Mouse (Mus musculus): ENCODE data around the gene Tbc1d2b. TPM values are rescaled to one million over a fixed set of nuclear protein-coding genes. Genes with fewer than 3 reads are reported as not detected.

The Tbc1d2b gene
- polyA plus RNA-seq, 1 experiment from 2014 or later: 6.9 TPM

- Histone ChIP-seq H3K36me3 (ENCODE audit: control insufficient read depth, insufficient read depth, low read length) (0 out of 2 replicates have a peak, but pooled peaks cover 3% of the 10 kb centered on the region), H3K4me2 (ENCODE audit: low read length) (no peak overlapping the region), H3K4me3 (replicated peaks; ENCODE audit: low read depth, low read length) (no peak overlapping the region), H3K27ac (replicated peaks; ENCODE audit: low read depth, low read length) (no peak overlapping the region), H3K27me3 (ENCODE audit: control insufficient read depth, insufficient read depth, low read length) (no peaks in the 10 kb centered on the region), H3K9ac (replicated peaks; ENCODE audit: low read length) (no peak overlapping the region), H3K4me1 (ENCODE audit: control insufficient read depth, insufficient read depth, low read length) (no peaks in the 10 kb centered on the region), H3K9me3 (ENCODE audit: control insufficient read depth, low read length) (no peaks in the 10 kb centered on the region)
- no peak for DNase-seq
- 90% methylated on average over 5 of the region's 5 CpGs for WGBS
- ATAC-seq (ENCODE audit: low FRiP score, low TSS enrichment): no peak
Measured at GRCm38 (mm10) chr9:90250141-90250775, 20.3 kb downstream of the Tbc1d2b start.

GRCm38 (mm10) chr9:90249036-90249435 lies 21.6 kb downstream of the Tbc1d2b start:
- H3K36me3 ChIP-seq (ENCODE audit: control insufficient read depth, insufficient read depth, low read length): 0 out of 2 replicates have a peak, but pooled peaks cover 3% of the 10 kb centered on the region
- ATAC-seq (ENCODE audit: low FRiP score, low TSS enrichment): no peak
- 85% methylated on average over 2 of the region's 2 CpGs for WGBS

GRCm38 (mm10) chr9:90248326-90248725 lies 22.3 kb downstream of the Tbc1d2b start:
- H3K27me3 ChIP-seq (ENCODE audit: control insufficient read depth, insufficient read depth, low read length): no peaks in the 10 kb centered on the region
- H3K4me1 ChIP-seq (ENCODE audit: control insufficient read depth, insufficient read depth, low read length): no peaks in the 10 kb centered on the region
- H3K9ac ChIP-seq (replicated peaks; ENCODE audit: low read length): no peak overlapping the region
- H3K9me3 ChIP-seq (ENCODE audit: control insufficient read depth, low read length): no peaks in the 10 kb centered on the region
- DNase-seq (no peak), ATAC-seq (ENCODE audit: low FRiP score, low TSS enrichment) (no peak)
- no peak overlapping the region for H3K4me3 ChIP-seq (replicated peaks; ENCODE audit: low read depth, low read length)
- H3K27ac ChIP-seq (replicated peaks; ENCODE audit: low read depth, low read length): no peak overlapping the region
- H3K4me2 ChIP-seq (ENCODE audit: low read length): no peak overlapping the region
- H3K36me3 ChIP-seq (ENCODE audit: control insufficient read depth, insufficient read depth, low read length): 0 out of 2 replicates have a peak, but pooled peaks cover 3% of the 10 kb centered on the region
- 94% methylated on average over 7 of the region's 7 CpGs for WGBS

More at GRCm38 (mm10) chr9:90249036-90249435, 21.6 kb downstream of the Tbc1d2b start:
- no peak for DNase-seq
- Histone ChIP-seq H3K4me1 (ENCODE audit: control insufficient read depth, insufficient read depth, low read length) (no peaks in the 10 kb centered on the region), H3K9ac (replicated peaks; ENCODE audit: low read length) (no peak overlapping the region), H3K27me3 (ENCODE audit: control insufficient read depth, insufficient read depth, low read length) (no peaks in the 10 kb centered on the region), H3K4me2 (ENCODE audit: low read length) (no peak overlapping the region), H3K4me3 (replicated peaks; ENCODE audit: low read depth, low read length) (no peak overlapping the region), H3K27ac (replicated peaks; ENCODE audit: low read depth, low read length) (no peak overlapping the region), H3K9me3 (ENCODE audit: control insufficient read depth, low read length) (no peaks in the 10 kb centered on the region)

- Histone ChIP-seq H3K9me3 (ENCODE audit: control insufficient read depth, low read length) (no peaks in the 10 kb centered on the region), H3K4me1 (ENCODE audit: control insufficient read depth, insufficient read depth, low read length) (no peaks in the 10 kb centered on the region), H3K4me3 (replicated peaks; ENCODE audit: low read depth, low read length) (no peak overlapping the region), H3K36me3 (ENCODE audit: control insufficient read depth, insufficient read depth, low read length) (0 out of 2 replicates have a peak, but pooled peaks cover 3% of the 10 kb centered on the region), H3K9ac (replicated peaks; ENCODE audit: low read length) (no peak overlapping the region), H3K27me3 (ENCODE audit: control insufficient read depth, insufficient read depth, low read length) (no peaks in the 10 kb centered on the region), H3K27ac (replicated peaks; ENCODE audit: low read depth, low read length) (no peak overlapping the region), H3K4me2 (ENCODE audit: low read length) (no peak overlapping the region)
- DNase-seq: no peak
- WGBS: 81% methylated on average over 7 of the region's 7 CpGs
- ATAC-seq (ENCODE audit: low FRiP score, low TSS enrichment): no peak
Measured at GRCm38 (mm10) chr9:90247316-90247715, 23.3 kb downstream of the Tbc1d2b start.

GRCm38 (mm10) chr9:90245781-90246180 lies 24.8 kb downstream of the Tbc1d2b start:
- no peak overlapping the region for H3K27ac ChIP-seq (replicated peaks; ENCODE audit: low read depth, low read length)
- no peak for DNase-seq
- no peak for ATAC-seq (ENCODE audit: low FRiP score, low TSS enrichment)
- no peak overlapping the region for H3K4me3 ChIP-seq (replicated peaks; ENCODE audit: low read depth, low read length)
- no peaks in the 10 kb centered on the region for H3K27me3 ChIP-seq (ENCODE audit: control insufficient read depth, insufficient read depth, low read length)
- H3K9ac ChIP-seq (replicated peaks; ENCODE audit: low read length): no peak overlapping the region
- no peak overlapping the region for H3K4me2 ChIP-seq (ENCODE audit: low read length)
- no peaks in the 10 kb centered on the region for H3K4me1 ChIP-seq (ENCODE audit: control insufficient read depth, insufficient read depth, low read length)
- 0 out of 2 replicates have a peak, but pooled peaks cover 5% of the 10 kb centered on the region for H3K36me3 ChIP-seq (ENCODE audit: control insufficient read depth, insufficient read depth, low read length)
- no peaks in the 10 kb centered on the region for H3K9me3 ChIP-seq (ENCODE audit: control insufficient read depth, low read length)
- 94% methylated on average over 5 of the region's 5 CpGs for WGBS

- Histone ChIP-seq H3K27ac (replicated peaks; ENCODE audit: low read depth, low read length) (no peak overlapping the region), H3K27me3 (ENCODE audit: control insufficient read depth, insufficient read depth, low read length) (no peaks in the 10 kb centered on the region)
- 96% methylated on average over 6 of the region's 6 CpGs for WGBS
Measured at GRCm38 (mm10) chr9:90245206-90245605, 25.4 kb downstream of the Tbc1d2b start.

GRCm38 (mm10) chr9:90244301-90245151 lies 26.1 kb downstream of the Tbc1d2b start:
- no peaks in the 10 kb centered on the region for H3K27me3 ChIP-seq (ENCODE audit: control insufficient read depth, insufficient read depth, low read length)
- 0 out of 2 replicates have a peak, but pooled peaks cover 8% of the 10 kb centered on the region for H3K36me3 ChIP-seq (ENCODE audit: control insufficient read depth, insufficient read depth, low read length)
- H3K9ac ChIP-seq (replicated peaks; ENCODE audit: low read length): no peak overlapping the region
- no peak overlapping the region for H3K4me3 ChIP-seq (replicated peaks; ENCODE audit: low read depth, low read length)
- no peaks in the 10 kb centered on the region for H3K4me1 ChIP-seq (ENCODE audit: control insufficient read depth, insufficient read depth, low read length)
- 93% methylated on average over 15 of the region's 15 CpGs for WGBS
- H3K4me2 ChIP-seq (ENCODE audit: low read length): no peak overlapping the region
- no peaks in the 10 kb centered on the region for H3K9me3 ChIP-seq (ENCODE audit: control insufficient read depth, low read length)
- H3K27ac ChIP-seq (replicated peaks; ENCODE audit: low read depth, low read length): no peak overlapping the region
- DNase-seq (no peak), ATAC-seq (ENCODE audit: low FRiP score, low TSS enrichment) (no peak)

More at GRCm38 (mm10) chr9:90245206-90245605, 25.4 kb downstream of the Tbc1d2b start:
- DNase-seq (no peak), ATAC-seq (ENCODE audit: low FRiP score, low TSS enrichment) (no peak)
- H3K9ac ChIP-seq (replicated peaks; ENCODE audit: low read length): no peak overlapping the region
- no peak overlapping the region for H3K4me2 ChIP-seq (ENCODE audit: low read length)
- 0 out of 2 replicates have a peak, but pooled peaks cover 8% of the 10 kb centered on the region for H3K36me3 ChIP-seq (ENCODE audit: control insufficient read depth, insufficient read depth, low read length)
- H3K4me1 ChIP-seq (ENCODE audit: control insufficient read depth, insufficient read depth, low read length): no peaks in the 10 kb centered on the region
- H3K4me3 ChIP-seq (replicated peaks; ENCODE audit: low read depth, low read length): no peak overlapping the region
- H3K9me3 ChIP-seq (ENCODE audit: control insufficient read depth, low read length): no peaks in the 10 kb centered on the region

GRCm38 (mm10) chr9:90242855-90243254 lies 27.7 kb downstream of the Tbc1d2b start:
- 0 out of 2 replicates have a peak, but pooled peaks cover 4% of the 10 kb centered on the region for H3K36me3 ChIP-seq (ENCODE audit: control insufficient read depth, insufficient read depth, low read length)
- no peak overlapping the region for H3K9ac ChIP-seq (replicated peaks; ENCODE audit: low read length)
- WGBS: 90% methylated on average over 7 of the region's 7 CpGs
- no peak overlapping the region for H3K4me3 ChIP-seq (replicated peaks; ENCODE audit: low read depth, low read length)
- no peaks in the 10 kb centered on the region for H3K27me3 ChIP-seq (ENCODE audit: control insufficient read depth, insufficient read depth, low read length)
- no peak for ATAC-seq (ENCODE audit: low FRiP score, low TSS enrichment)
- H3K4me1 ChIP-seq (ENCODE audit: control insufficient read depth, insufficient read depth, low read length): no peaks in the 10 kb centered on the region
- DNase-seq: no peak
- no peak overlapping the region for H3K4me2 ChIP-seq (ENCODE audit: low read length)
- H3K27ac ChIP-seq (replicated peaks; ENCODE audit: low read depth, low read length): no peak overlapping the region
- no peaks in the 10 kb centered on the region for H3K9me3 ChIP-seq (ENCODE audit: control insufficient read depth, low read length)
